Mouse (Mus musculus): ENCODE data around the gene Zer1. TPM values are rescaled to one million over a fixed set of nuclear protein-coding genes. Genes with fewer than 3 reads are reported as not detected.
"Not testable (repeated sequence)": the region's sequence is repeated elsewhere in the genome, so short reads cannot be mapped to it uniquely, and the experiment has no call there.

Gene Zer1
- polyA plus RNA-seq, 2 experiments from 2014 or later, result 14.5 to 15.2 TPM

DNA sequence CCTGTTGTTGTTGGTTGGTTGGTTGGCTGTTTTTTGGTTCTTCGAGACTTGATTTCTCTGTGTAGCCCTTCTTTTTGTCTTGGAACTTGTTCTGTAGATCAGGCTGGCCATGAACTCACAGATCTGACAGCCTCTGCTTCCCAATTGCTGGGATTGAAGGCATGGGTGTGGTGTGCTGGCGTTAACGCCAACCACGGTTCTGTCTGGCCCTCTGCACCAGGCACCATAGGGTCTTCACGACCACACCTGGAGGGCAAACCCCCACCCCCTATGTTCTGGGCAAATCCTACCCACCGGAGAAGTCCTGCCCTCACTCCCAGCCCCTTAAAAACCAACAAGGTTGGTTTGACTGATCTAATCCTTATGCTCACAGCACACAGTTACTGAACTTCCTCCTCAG, 47.4 kb downstream of the Zer1 start:
- no peak for ATAC-seq

GRCm38 (mm10) chr2:30076439-30076838, 47.9 kb downstream of the Zer1 start:
- ATAC-seq, result no peak

DNA sequence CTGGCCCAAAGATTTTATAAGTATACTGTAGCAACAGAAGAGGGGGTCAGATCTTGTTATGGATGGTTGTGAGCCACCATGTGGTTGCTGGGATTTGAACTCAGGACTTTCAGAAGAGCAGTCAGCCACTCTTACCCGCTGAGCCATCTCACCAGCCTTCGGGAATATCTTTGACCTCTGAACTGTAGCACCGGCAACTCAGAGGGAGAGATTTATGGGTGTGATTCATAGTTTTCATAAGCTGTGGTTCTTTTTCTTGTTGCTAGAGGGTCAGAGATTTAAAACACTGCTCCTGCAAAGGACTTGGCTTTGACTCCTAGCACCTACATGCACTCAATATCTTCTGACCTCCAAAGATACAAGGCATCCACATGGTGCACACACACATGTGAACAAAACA, 48.8 kb downstream of the Zer1 start:
- no peak for ATAC-seq

DNA sequence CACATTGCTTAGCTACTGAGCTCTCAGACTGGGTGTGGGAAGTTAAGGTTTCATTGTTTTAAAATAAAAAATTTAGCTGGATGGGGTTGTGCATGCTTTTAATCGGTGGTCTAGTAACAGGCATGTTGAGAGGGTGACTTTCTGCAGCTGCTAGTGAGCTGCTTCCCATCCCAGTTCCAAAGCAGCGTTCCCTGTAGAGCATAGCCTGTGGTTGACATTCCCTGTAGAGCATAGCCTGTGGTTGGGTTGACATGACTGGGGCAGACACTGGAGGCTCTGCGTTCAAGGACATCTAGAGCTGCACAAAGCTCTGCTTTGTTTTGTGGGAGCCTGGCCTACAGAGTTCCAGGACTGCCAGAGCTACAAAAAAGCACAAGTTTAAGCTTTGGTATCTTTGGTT, 51.1 kb downstream of the Zer1 start:
- no peak for ATAC-seq

- ATAC-seq, result no peak
Measured at GRCm38 (mm10) chr2:30072875-30073274, 51.5 kb downstream of the Zer1 start.

DNA sequence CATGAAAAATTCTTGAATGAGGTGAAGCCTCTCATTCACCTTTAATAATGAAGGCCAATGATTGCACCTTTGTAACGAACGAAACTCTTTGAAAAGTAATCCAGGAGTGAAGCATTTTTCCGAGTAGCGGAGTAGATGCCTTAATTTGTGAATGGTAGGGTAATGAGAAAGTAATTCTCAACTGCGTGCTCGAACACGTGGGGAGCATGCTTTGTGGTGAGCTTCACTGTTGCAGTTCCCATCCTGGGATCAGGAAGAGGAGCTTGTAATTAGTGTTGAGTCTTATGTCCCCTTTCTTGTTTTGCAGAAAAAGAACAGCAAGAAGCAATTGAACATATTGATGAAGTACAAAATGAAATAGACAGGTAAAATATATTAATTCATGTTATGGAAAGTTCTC, 56.4 kb downstream of the Zer1 start:
- ATAC-seq, result no peak

DNA sequence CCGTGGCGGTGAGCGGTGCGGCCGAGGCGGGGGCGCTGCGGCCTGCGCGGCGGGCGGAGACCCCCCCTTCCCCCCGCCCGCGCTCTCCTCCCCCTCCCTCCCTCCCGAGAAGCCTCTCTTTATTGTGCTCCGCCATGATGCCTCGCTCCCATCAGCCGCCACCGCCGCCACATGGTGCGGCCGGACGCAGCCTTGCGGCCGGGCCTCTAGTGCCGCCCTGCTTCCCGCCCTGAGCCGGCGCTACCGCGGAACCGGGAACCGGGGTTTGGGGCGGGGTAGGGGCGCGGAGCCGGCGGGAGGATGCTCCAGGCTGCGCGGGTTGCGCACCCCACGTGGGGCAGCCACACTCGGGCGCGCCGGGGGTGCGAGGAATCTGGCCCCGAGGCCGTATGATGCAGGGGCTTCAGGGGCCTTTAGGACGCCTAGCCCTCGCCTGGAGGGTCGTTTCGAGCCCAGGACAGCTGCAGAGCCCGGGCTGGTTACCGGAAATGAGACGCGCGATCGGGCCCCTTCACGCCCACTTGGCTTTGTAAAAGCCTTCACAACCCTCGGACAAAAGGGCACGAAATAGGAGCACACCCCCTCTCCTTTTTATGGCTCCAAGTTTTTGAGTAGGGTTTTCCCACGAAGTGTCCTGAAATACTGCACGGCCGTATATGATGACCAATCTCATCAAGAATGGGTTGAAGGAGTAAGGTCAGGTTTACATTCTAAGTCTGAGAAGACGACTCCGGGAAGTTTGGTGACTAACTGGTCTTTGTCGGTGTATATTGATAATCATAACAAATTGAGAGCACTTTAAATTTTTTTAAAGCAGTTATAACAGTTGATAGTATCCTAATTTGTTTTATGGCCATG, 57.1 kb downstream of the Zer1 start:
- ATAC-seq, result peak; percentile 11

DNA sequence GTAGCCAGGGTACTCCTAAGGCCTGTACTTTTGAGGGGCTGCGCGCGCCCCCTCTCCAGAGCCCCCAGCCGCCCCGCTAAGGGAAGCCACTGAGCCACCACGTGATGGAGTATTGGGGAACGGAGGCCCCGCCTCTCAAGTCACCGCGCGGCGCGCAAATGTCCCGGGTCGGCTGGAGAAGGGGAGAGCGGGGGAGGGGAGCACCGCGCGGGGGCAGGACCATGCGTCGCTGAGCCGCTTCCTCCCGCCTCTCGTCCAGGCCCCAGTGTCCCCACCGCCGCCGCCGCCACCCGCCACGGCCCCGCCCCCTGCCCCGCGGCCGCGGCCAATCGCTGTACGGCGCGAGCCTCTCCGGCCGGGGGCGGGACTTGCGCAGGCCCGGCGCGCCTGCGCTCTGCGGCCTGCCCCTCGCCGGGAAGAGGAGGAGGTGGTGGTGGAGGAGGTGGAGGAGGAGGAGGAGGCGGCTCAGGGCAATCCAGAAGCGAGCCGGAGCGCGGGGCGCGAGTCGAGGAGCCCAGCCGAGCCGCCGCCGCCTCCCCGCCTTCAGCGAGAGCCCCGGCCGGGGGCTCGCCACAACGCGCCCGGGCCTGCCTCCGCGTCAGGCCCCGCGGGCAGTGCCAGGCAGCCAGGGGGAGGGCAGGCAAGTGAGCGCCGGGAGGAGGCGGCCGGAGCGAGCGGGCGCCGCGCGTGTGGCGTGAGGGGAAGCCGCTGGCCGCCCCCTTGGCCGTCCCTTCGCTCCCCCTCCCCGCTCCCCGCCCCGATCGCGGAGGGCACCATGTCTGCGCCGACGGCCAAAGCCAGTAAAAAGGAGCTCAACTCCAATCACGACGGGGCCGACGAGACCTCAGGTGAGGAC, 58.1 kb downstream of the Zer1 start:
- peak; percentile 72 for ATAC-seq

DNA sequence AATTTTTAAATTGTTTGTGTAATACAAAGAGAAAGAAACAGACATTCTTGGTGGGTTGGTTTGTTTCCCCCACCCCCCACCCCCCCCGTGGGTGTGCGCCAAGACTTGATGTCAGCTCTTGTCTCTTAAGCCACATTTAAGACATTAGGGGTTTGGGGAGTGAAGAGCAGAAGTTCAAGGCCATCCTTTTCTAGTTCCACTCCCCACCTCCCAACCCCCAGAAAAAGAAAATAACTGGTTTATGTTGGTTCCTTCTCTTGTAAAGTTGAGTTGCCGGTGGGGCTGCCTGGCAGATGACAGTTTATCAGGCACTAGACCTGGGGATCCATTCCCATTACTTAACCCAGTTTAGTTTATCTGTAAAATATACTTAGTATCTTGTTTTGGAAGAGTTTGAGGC, 60.1 kb downstream of the Zer1 start:
- ATAC-seq, result no peak

DNA sequence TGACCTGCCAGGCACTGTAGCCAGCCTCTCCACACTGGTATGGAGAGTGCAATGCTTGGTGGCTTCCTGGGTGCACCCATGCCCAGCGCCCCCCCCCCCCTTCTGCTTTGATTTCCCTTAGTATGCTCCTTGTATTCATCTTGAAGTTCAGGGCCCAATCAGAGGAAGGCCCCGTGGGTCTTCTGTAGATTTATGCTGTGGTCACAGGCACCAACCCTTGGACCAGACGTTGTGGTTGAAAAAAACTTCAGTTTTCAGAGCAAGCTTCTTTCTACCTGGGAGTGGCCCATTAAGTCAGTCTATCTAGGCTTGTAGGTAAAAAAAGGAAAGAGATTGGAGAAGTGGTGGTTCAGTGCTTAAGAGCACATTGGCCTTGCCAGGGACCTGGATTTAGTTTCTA, 60.6 kb downstream of the Zer1 start:
- no peak for ATAC-seq

DNA sequence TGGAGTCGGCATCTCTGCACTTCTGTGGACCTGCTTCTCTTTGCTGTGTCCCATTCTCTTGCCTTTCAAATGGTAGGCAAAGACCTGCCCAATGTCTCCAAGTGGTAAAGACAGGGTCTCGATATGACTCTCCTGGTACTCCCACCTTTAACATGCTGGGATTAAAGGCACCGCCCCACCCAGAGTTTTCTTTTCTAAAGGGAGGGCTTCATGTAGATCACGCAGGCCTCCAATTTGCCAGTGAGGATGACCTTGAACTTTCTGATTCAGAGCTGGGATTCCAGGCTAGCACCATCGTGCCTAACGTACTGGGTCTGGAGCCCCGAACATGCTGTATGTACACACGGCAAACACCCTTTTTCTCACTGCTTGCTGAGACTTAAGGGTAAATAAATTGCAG, 61.1 kb downstream of the Zer1 start:
- no peak for ATAC-seq

- no peak for ATAC-seq
Measured at GRCm38 (mm10) chr2:30062249-30063093, 61.9 kb downstream of the Zer1 start.

DNA sequence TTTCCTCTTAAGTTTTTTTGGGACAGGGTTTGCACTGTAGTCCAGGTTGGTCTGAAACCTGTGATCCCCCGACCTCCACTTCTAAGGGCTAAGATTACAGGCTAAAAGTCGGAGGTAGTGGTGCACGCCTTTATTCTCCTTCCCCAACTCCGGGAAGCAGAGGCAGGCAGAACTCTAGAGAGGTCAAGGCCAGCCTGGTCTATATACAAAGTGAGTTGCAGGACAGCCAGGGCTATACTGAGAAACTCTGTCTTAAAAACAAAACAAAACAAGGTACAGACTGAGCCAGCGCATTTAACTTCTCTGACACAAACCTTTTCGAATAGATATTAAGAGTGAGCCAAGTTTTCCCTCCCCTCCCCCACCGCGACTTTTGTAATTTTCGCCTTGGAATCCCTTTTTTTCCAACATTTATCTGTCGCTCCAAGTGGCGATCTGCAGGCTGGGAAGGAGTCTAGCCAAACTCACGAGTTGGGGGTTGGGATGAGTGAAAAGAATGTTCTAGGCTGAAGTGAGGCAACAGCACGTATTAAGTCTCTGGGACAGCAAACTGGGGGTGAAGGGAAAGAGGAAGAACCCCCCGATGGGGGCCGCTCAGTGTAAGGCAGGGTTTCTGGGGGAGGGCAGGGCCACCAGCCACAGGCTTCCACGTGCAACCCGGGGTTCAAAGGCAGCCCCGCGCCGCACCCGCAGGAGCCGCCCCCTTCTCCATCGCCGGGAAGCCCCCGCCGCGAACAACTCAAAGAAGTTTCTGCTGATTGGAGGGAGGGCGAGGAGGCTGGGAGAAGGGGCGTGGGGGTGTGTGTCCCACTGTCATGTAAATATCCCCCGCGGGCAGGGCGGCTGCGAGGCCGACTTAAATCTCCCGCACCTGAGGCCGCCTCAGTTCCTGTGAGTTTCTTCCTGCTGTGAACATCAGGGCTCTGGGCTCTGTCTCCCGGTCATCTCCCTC, 62.9 kb downstream of the Zer1 start:
- ATAC-seq, result peak; percentile 21

DNA sequence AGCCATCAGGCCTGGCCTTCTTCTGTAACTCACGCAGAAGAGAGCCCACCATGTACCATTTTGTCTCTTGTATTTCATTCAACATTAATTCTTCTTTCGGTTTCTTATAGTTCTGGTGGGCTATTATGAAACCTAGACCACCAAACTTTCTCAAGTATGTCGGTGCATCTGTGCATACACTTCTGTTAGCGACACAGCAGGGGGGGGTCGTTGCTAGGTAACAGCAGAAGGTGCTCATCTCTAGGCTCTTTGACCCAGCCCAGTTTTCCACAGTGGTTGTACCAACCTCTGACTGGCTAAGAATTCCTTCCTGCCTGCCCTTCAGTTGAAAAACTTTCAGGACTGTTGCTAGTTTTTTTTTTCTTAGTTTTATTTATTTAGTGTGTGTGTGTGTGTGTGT, 66.0 kb downstream of the Zer1 start:
- ATAC-seq, result no peak

GRCm38 (mm10) chr2:30057223-30057904, 67.0 kb downstream of the Zer1 start, which contains the start of gene Set:
Set (plus strand) TSS chr2:30057378.
- no peak for ATAC-seq

GRCm38 (mm10) chr2:30056736-30057135, 67.6 kb downstream of the Zer1 start:
- no peak for ATAC-seq

- ATAC-seq, result not testable (repeated sequence)
Measured at GRCm38 (mm10) chr2:30055310-30055709, 69.1 kb downstream of the Zer1 start.

DNA sequence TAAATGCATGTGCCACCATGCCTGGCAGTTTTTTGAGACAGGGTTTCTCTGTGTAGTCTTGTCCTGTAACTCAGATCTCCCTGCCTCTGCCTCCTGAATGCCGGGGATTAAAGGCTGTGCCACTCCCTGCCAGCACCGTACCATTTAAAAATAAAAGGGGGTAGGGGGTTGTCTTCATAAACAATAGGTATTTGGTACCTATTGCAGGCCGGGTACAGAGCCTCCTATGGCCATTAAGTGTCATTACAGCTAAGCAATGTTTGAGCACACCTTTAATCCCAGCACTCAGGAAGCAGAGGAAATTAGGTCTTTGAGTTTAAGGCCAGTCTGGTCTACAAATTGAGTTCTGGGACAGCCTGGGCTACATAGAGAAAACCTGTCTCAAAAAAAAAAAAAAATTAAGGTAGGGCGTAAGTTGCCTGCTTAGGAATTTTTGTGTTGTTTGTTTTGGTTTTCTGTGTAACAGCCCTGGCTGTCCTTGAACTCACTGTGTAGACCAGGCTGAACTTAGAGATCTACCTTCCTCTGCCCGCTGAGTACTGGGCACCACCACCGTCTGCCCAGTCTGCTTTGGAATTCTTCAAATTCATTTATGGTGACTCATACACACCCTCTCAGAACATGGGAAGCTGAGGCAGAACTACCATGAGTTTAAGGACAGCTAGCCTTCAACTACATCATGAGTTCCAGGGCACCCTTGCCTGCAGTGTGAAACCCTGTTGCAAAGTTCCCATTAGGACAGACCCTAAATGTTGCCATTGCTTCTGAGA, 72.2 kb downstream of the Zer1 start:
- ATAC-seq, result peak; percentile 51

- no peak for ATAC-seq
Measured at GRCm38 (mm10) chr2:30049831-30050230, 74.6 kb downstream of the Zer1 start.
